Mouse (Mus musculus) c-Kit-positive CD71-positive TER-119-positive erythroid progenitor cells, embryonic 14.5 days (primary cell): ENCODE measurements around the gene Nova2.

Experiments used
- DNase-seq: peaks from one replicate; pipeline ENCODE4 v3.0.0-alpha.2; 2013; ENCODE audit warnings: low spot score

The Nova2 gene

DNA sequence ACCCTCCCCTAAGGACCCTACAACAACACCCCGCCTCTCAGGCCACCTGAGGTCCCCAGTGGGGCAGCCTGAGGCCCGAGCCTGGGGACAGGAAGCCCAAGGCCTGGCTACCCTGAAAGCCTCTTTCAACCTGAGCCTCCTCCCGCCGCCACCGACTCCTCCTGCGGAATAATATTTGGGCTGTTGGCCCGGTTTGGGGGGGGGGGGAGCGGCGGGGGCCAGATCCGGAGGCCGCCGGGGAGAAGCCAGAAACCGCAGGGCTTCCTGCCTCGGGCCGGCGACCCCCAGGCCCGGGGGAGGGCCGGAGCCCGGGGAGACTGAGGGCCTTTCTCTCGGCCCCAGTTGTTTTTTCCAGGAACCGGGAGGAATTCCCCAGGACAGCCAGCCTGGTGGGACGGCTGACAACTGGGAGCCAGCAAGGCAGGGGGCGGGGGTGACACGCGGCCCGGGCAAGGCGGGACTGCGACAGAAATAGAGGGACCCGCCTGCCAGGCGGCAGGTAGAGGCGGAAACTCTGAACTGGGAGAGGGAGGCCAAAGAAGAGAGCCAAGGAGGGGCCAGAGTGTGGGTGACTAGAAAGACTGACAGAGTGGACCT is 86.4 kb downstream of the Nova2 start:
- DNase-seq: no peak

DNA sequence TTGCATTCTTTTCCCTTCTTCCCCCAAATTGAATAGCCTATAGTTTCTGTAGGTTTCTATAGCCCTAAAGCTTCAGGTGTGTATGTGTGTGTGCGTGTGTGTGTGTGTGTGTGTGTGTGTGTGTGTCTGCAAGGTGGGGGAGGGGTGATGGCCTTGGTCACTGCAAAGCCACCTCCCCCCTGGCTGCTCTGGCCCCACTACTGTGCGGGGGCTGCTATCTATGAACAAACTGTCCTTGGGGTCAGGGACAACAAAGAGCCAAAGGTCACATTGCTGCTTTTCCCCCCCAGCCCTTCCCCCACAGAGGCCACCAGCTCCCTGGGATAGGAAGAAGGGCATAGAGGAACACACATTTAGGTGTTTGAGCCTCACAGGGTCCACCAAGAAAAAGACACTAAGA is 87.2 kb downstream of the Nova2 start:
- DNase-seq: no peak

DNA sequence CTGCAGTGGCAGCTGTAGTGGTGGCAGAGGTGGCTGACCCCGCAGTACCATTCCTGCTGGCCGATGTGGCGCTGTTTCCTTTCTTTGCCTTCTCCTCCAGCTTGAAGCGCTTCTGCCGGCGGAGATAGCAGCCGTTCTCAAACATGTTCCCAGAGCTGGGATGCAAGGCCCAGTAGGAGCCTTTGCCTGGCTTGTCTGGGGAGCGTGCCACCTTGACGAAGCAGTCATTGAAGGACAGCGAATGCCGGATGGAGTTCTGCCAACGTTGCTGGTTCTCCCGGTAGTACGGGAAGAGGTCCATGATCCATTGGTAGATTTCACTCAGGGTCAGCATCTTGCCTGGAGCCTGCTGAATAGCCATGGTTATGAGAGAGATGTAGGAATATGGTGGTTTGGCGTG is 88.8 kb downstream of the Nova2 start:
- DNase-seq: no peak
